Mouse (Mus musculus) lung, adult 2 months (tissue): ENCODE data around the gene Rab3b. TPM values are rescaled to one million over a fixed set of nuclear protein-coding genes. Genes with fewer than 3 reads are reported as not detected.

Source experiments
- DNase-seq: peaks from one replicate; pipeline ENCODE4 v3.0.0; 2022
- H3K4me1 ChIP-seq: fragments of 200-500 bp; 2 replicates; pipeline ENCODE4 v1.6.1; 2011; ENCODE audit warnings: low read length; ENCODE audit not compliant: control insufficient read depth, insufficient read depth
- H3K4me3 ChIP-seq: fragments of 200-500 bp; replicated peaks from 2 replicates; pipeline ENCODE3; 2011; ENCODE audit warnings: low read depth, mild to moderate bottlenecking, control low read depth, low read length; ENCODE audit errors: extremely low read depth
- CTCF ChIP-seq: fragments of 200-500 bp; IDR thresholded peaks from 2 replicates; pipeline ENCODE4 v1.5.1; 2011; ENCODE audit warnings: mild to moderate bottlenecking, low read length, control low read depth; ENCODE audit not compliant: insufficient read depth
- POLR2A ChIP-seq: fragments of 200-500 bp; IDR thresholded peaks from 2 replicates; pipeline ENCODE4 v1.6.1; 2011; ENCODE audit warnings: low read depth, mild to moderate bottlenecking, control low read depth, low read length, borderline replicate concordance; ENCODE audit errors: extremely low read depth
- WGBS: fragments of 180-500 bp; shearing (Covaris S2); methylation state at CpG from one replicate; pipeline ENCODE4 v1.1.7; 2018; 5-methylcytosine and 5-hydroxymethylcytosine counted together
- polyA plus RNA-seq: library from polyadenylated mRNA; depleted of rRNA; stranded (reverse); fragments of >200 nt; gene quantifications from 2 replicates; pipeline ENCODE4 v1.2.3, GENCODE M21; 2012; rRNA removed

The Rab3b gene
- polyA plus RNA-seq, 1 experiment: 2.3 TPM

DNA sequence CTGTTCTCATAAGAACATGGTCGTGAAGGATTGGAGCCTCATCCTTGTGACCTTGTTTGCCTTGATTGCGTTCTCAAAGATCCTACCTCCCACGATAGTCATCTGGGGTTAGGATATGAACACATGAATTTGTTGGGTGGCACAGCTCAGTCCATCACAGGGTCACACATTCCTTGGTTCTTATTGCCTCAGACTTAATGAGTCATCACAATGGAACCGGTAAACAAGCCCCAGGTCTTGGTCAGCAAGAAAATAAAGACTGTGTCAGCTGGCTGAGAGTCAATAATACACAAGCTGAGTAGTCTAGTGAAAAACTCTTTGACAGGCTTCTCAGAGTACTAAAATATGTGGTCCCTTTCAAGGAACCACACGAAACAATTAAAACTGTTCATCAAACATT lies 92.2 kb downstream of the Rab3b start:
- 55% methylated on average over 5 of the region's 5 CpGs for WGBS
- Histone ChIP-seq H3K4me1 (peaks cover 3% of the 10 kb centered on the region; the same call in 1 of the 2 replicates), H3K4me3 (no peak overlapping the region)
- no peak for TF ChIP-seq CTCF
- TF ChIP-seq POLR2A: no peak
- DNase-seq: no peak

DNA sequence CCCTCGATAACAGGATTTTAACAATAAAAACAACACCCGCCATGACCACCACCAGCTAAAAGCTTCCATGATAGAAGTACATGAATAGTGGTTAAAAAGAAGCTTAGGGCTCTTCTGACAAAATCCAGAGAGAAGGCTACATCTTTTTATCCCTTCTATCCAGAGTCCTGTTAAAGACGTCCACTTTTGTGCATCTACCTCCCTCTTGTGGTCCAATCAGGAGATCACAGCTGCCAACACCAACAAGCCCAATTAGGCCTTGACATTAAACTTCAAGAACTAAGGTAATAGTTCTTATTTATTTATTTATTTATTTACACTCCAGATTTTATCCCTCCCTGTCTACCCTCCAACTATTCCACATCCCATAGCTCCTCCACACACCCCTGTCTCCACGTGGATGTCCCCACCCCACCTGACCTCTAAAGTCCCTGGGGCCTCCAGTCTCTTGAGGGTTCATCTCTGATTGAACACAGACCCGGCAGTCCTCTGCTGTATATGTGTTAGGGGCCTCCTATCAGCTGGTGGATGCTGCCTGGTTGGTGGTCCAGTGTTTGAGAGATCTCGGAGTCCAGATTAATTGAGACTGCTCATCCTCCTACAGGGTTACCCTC lies 97.7 kb downstream of the Rab3b start:
- H3K4me3 ChIP-seq: no peak overlapping the region
- H3K4me1 ChIP-seq: peaks cover 3% of the 10 kb centered on the region; the same call in 1 of the 2 replicates
- TF ChIP-seq CTCF (peak; percentile 25), POLR2A (no peak)
- DNase-seq: no peak
- WGBS: 43% methylated on average over 6 of the region's 6 CpGs

DNA sequence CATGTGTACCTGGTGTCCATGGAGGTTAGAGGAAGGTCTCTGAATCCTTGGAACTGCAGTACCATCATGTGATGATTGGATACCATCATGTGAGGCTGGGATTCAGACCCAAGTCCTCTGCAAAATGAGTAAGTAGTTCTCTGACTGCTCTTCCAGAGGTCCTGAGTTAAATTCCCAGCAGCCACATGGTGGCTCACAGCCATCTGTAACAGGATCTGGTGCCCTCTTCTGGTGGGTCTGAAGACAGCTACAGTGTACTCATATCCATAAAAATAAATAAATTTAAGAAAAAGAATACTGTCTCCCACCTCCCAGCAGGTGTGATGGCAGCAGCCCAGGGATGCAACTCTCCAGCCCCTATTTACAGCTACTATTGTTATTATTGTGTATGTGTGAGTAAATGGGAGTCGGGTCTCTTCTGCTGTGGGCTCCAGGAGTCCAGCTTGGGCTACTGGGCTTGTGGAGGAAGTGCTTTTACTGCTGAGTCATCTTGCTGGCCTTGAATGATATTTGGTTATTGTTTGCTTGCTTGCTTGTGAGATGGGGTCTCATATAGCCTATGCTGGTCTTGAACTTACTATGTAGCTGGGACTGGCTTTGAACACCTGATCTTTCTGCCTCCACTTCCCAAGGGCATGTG lies 108.1 kb downstream of the Rab3b start:
- Histone ChIP-seq H3K4me3 (no peak overlapping the region), H3K4me1 (no peaks in the 10 kb centered on the region)
- TF ChIP-seq POLR2A (no peak), CTCF (no peak)
- 71% methylated on average over 1 of the region's 1 CpGs for WGBS
- DNase-seq: no peak

DNA sequence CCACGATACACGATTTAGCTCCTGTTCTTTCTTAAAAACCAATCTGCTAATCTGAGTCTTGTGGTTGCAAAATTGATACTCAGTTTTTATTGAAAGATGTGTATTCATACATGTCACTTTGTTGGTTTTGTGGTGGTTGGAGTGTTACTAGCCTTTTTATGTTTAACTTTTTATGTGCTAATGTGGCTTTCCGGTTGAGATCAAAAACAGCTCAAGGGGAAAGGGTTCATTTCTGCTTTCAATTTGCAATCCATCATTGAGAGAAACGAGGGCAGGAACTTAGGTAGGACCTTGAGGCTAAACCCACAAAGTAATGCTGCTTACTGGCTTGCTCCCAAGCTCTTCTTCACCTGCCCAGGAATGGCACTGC lies 108.6 kb downstream of the Rab3b start:
- WGBS: 65% methylated on average over 4 of the region's 4 CpGs
- DNase-seq: no peak
- Histone ChIP-seq H3K4me3 (no peak overlapping the region), H3K4me1 (no peaks in the 10 kb centered on the region)
- TF ChIP-seq CTCF (no peak), POLR2A (no peak)

DNA sequence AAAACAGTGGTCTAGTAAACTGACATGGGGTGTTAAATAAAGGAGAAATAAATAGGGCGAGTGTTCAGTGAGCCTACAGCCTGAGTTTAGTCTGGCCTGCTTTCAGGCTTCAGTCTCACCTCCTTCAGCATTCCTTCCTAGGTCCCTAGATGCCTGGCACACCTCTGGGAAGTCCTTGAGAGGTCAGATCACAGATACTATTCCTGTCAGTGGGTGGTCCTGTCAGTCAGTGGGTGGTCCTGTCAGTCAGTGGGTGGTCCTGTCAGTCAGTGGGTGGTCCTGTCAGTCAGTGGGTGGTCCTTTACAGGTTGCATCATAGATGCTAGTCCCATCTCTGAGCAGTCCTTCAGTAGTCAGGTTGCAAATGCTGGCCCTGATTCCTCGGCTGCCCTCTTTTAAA lies 110.6 kb downstream of the Rab3b start:
- DNase-seq: no peak
- WGBS: 53% methylated on average over 2 of the region's 2 CpGs
- TF ChIP-seq POLR2A (no peak), CTCF (no peak)
- Histone ChIP-seq H3K4me1 (no peaks in the 10 kb centered on the region), H3K4me3 (no peak overlapping the region)

DNA sequence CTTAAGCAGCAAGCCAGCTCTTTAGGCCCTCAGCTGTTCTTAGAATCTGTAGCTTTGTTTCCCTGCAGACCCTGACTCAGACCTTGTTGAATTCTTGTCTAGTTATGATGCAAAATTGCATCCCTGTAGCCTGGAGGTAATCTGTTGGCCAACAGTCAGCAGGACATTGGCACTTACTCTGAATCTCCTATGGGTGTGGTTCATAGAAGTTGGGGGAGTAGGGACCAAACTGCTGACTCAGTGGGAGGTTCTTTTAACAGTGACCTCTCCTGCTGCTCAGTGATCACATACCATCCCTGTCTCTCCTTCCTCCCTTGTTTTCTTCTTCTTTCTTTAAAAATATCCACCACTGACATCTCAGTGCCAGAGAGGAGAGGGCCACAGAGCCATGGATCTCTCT lies 111.2 kb downstream of the Rab3b start:
- TF ChIP-seq CTCF (no peak), POLR2A (no peak)
- H3K4me3 ChIP-seq: no peak overlapping the region

DNA sequence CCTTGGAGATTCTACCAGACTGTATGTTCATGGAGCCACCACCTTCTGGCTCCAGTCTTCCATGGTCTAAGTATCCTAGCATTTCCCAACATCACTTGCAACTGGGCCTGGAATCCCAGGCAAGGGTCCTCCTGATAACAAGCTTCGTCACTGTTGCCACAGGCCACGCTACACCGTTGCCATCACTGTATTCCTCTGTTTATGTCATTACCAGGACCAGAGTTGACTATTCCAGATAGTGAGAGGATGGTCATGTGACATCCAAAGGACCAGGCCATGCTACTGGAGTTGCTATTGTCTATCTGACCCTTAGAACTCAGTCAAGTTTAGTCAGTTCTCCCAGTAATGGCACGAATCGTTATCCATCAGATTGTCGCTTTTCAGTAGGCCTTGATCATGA lies 111.7 kb downstream of the Rab3b start:
- Histone ChIP-seq H3K4me1 (no peaks in the 10 kb centered on the region), H3K4me3 (no peak overlapping the region)
- TF ChIP-seq POLR2A (no peak), CTCF (no peak)
- 89% methylated on average over 6 of the region's 6 CpGs for WGBS
- no peak for DNase-seq

More for the DNA sequence above, 111.2 kb downstream of the Rab3b start:
- H3K4me1 ChIP-seq: no peaks in the 10 kb centered on the region
- no peak for DNase-seq

DNA sequence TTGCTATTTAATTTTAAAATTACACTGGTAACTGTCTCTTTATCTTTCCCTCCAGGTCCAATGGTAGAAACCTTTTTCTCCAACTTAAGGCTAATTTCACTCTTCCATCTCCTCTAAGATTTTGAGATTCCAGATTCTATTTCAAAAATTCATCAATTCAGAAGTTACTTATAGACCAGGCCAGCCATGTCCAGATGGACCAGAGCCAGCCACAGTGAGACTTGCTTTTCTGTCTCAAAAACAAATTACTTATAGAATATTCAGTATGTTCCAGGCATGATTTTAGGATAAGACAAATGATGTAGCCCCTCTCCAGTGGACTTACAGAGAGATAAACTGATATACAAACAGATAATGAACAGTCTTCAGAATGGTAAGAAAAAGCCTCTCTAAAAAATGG lies 112.9 kb downstream of the Rab3b start:
- DNase-seq: no peak
- Histone ChIP-seq H3K4me1 (no peaks in the 10 kb centered on the region), H3K4me3 (no peak overlapping the region)
- no peak for TF ChIP-seq POLR2A
- TF ChIP-seq CTCF: no peak

Other genes with a start within 250 kb of the Rab3b start
- 0.09 and 0.14 TPM in 2 replicates for gene 3110021N24Rik, start 159.4 kb upstream of the Rab3b start, polyA plus RNA-seq
- gene Zfyve9, start 98.3 kb upstream of the Rab3b start, polyA plus RNA-seq: 4.8 and 7.0 TPM in 2 replicates
- gene Btf3l4, start 45.4 kb upstream of the Rab3b start, polyA plus RNA-seq: 10.1 and 12.8 TPM in 2 replicates
- 15.0 and 22.2 TPM in 2 replicates for gene Txndc12, start 44.5 kb upstream of the Rab3b start, polyA plus RNA-seq
- 26.0 and 35.2 TPM in 2 replicates for gene Kti12, start 31.3 kb upstream of the Rab3b start, polyA plus RNA-seq
- 0.21 and 0.49 TPM in 2 replicates for gene A730015C16Rik, start 30.4 kb upstream of the Rab3b start, polyA plus RNA-seq
- gene Nrd1, start 121.6 kb downstream of the Rab3b start, polyA plus RNA-seq: 20.9 and 40.4 TPM in 2 replicates